Mouse (Mus musculus) G1E (cell line): ENCODE results near the gene Kdm2b. TPM values are rescaled to one million over a fixed set of nuclear protein-coding genes. Genes with fewer than 3 reads are reported as not detected.

Source experiments
- ATAC-seq: 2 replicates; pipeline ENCODE4 v1.8.0; 2016; ENCODE audit warnings: mild to moderate bottlenecking; ENCODE audit not compliant: insufficient number of reproducible peaks, poor library complexity, low FRiP score, severe bottlenecking; ENCODE audit errors: extremely low read depth
- DNase-seq: peaks from one replicate; pipeline ENCODE4 v3.0.0; 2012; ENCODE audit warnings: low spot score
- H3K27me3 ChIP-seq: 2 replicates; pipeline ENCODE4 v1.6.1; 2012; ENCODE audit warnings: mild to moderate bottlenecking, low read length, inconsistent platforms; ENCODE audit not compliant: insufficient read depth
- H3K36me3 ChIP-seq: replicated peaks from 2 replicates; pipeline ENCODE3; 2012; ENCODE audit warnings: mild to moderate bottlenecking, inconsistent platforms
- H3K4me1 ChIP-seq: 2 replicates; pipeline ENCODE4 v1.6.1; 2012; ENCODE audit warnings: low read depth, low read length, inconsistent platforms, mixed read lengths; ENCODE audit not compliant: insufficient read depth
- H3K4me3 ChIP-seq: 2 replicates; pipeline ENCODE4 v1.5.1; 2012; ENCODE audit warnings: low read depth, mild to moderate bottlenecking, inconsistent platforms, low read length, moderate library complexity, mixed read lengths
- H3K9me3 ChIP-seq: replicated peaks from 2 replicates; pipeline ENCODE4 v1.6.1; 2012; ENCODE audit warnings: inconsistent platforms
- CTCF ChIP-seq: IDR thresholded peaks from 2 replicates; pipeline ENCODE4 v1.5.1; 2012; ENCODE audit warnings: low read depth, low read length, inconsistent platforms, mixed read lengths
- GATA1 ChIP-seq: IDR thresholded peaks from 2 replicates; pipeline ENCODE4 v1.6.1; 2012; ENCODE audit warnings: borderline replicate concordance, low read length, inconsistent platforms, mixed read lengths
- GATA2 ChIP-seq: IDR thresholded peaks from 2 replicates; pipeline ENCODE4 v1.6.1; 2012; ENCODE audit warnings: low read depth, low read length, inconsistent platforms, borderline replicate concordance
- POLR2AphosphoS5 ChIP-seq: IDR thresholded peaks from 2 replicates; pipeline ENCODE4 v1.6.1; 2012; ENCODE audit warnings: low read depth, low read length, inconsistent platforms; ENCODE audit not compliant: insufficient replicate concordance
- TAL1 ChIP-seq: conservative IDR thresholded peaks from 2 replicates; pipeline ENCODE4 v1.6.1; 2012; ENCODE audit warnings: low read depth, low read length, inconsistent platforms, mixed read lengths
- polyA plus RNA-seq: library from polyadenylated mRNA; stranded (reverse); fragments of >175 nt; gene quantifications from 2 replicates; pipeline ENCODE4 v1.2.3, GENCODE M21; 2012
- total RNA-seq, 2 experiments: library from RNA; stranded (forward) in 1 of 2; stranded (reverse) in 1 of 2; fragments of 200-1000 nt in 1 of 2; fragments of >200 nt in 1 of 2; fragmentation: Nextera tagmentation in 1 of 2; gene quantifications; 2 replicates each; pipeline ENCODE4 v1.2.3; 2014 to 2017

Kdm2b gene
- total and polyA plus RNA-seq, 3 experiments = 17.5 to 38.4 (median 27.0) TPM

DNA sequence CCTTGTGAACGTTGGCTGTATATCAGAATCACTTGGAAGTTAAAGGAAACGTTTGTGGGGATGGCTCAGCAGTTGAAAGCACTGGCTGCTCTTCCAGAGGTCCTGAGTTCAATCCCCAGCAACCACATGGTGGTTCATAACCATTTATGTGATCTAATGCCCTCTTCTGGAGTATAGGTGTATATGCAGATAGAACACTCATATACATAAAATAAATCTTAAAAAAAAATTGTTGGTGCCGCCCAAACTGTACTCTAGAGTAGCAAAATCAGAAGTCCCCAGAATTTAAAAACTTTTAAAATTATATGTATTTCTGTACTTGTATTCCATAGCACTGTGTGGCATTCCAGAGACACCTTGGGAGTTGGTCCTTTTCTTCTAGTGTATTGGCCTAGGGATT is 133.8 kb downstream of the Kdm2b start:
- Histone ChIP-seq H3K4me1 (peaks cover 11% of the 10 kb centered on the region), H3K9me3 (no peaks in the 10 kb centered on the region), H3K27me3 (no peaks in the 10 kb centered on the region), H3K36me3 (peaks cover 31% of the 10 kb centered on the region), H3K4me3 (no peak overlapping the region)
- DNase-seq (no peak), ATAC-seq (no peak)
- TF ChIP-seq TAL1 (no peak), POLR2AphosphoS5 (no peak), GATA1 (no peak), GATA2 (no peak), CTCF (no peak)

DNA sequence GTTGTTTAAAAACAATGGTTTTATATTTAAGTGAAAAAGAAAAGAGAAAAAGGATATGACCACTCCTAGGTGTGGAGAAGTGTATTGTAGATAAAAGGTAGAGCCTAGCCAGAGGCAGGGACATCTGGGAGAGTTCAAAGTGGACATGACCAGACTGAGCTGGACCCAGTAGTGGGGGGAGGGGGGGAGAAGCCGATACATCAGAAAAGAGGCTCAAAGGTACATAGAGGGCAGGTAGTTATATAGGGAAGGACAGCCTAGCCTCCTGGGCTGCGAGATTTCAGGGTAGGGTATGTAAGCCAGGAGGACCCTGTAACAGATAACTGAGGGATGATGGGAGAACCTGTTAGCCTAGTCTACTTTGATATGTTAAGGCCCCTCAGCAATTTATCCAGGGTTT is 137.0 kb downstream of the Kdm2b start:
- Histone ChIP-seq H3K36me3 (peaks cover 27% of the 10 kb centered on the region), H3K4me1 (peaks cover 27% of the 10 kb centered on the region), H3K4me3 (no peak overlapping the region), H3K27me3 (no peaks in the 10 kb centered on the region), H3K9me3 (no peaks in the 10 kb centered on the region)
- ATAC-seq = no peak
- no peak for DNase-seq
- TF ChIP-seq GATA1 (no peak), GATA2 (no peak), POLR2AphosphoS5 (no peak), CTCF (no peak), TAL1 (no peak)

- H3K9me3 ChIP-seq = no peaks in the 10 kb centered on the region
- peak overlapping the region; percentile 85 for H3K4me3 ChIP-seq
- no peak for TF ChIP-seq CTCF
- H3K4me1 ChIP-seq = peaks cover 27% of the 10 kb centered on the region
- peaks cover 12% of the 10 kb centered on the region for H3K36me3 ChIP-seq
- peak; percentile 54 for DNase-seq
- ATAC-seq = no peak
- no peaks in the 10 kb centered on the region for H3K27me3 ChIP-seq
Observed at GRCm38 (mm10) chr5:122850319-122851002, 139.2 kb downstream of the Kdm2b start.

- TF ChIP-seq POLR2AphosphoS5 (no peak), TAL1 (no peak), CTCF (no peak), GATA1 (no peak), GATA2 (no peak)
- peaks cover 9% of the 10 kb centered on the region for H3K36me3 ChIP-seq
- ATAC-seq (peak; percentile 99), DNase-seq (peak; percentile 97)
- H3K9me3 ChIP-seq = no peaks in the 10 kb centered on the region
- H3K27me3 ChIP-seq = no peaks in the 10 kb centered on the region
- H3K4me3 ChIP-seq = peak within 1 kb of the TSS; percentile 85
- peaks cover 27% of the 10 kb centered on the region for H3K4me1 ChIP-seq
Observed at GRCm38 (mm10) chr5:122849521-122850318, 139.9 kb downstream of the Kdm2b start, which contains the start of gene Rnf34. Rnf34 (plus strand) TSS chr5:122850048.

DNA sequence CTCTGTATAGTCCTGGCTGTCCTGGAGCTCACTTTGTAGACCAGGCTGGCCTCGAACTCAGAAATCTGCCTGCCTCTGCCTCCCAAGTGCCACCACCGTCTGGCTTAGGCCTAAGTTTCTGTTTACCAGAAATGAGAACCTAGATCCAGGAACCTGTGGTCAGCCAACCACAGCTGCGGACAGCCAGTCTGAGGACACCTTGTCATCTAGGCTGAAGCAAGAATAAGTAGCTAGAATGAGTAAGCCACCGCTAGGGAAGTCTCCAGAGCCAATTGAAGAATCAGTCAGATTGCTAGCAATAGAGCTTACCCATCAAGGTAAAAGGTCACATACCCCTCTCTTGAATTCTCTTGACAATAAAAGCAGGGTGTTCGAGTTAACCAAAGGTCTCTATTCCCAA is 145.8 kb downstream of the Kdm2b start:
- peaks cover 5% of the 10 kb centered on the region for H3K4me1 ChIP-seq
- TF ChIP-seq TAL1 (no peak), POLR2AphosphoS5 (no peak), GATA1 (no peak), GATA2 (no peak)
- no peak overlapping the region for H3K4me3 ChIP-seq
- H3K9me3 ChIP-seq = no peaks in the 10 kb centered on the region
- H3K36me3 ChIP-seq = no peaks in the 10 kb centered on the region
- 0 out of 2 replicates have a peak, but pooled peaks cover 6% of the 10 kb centered on the region for H3K27me3 ChIP-seq
- DNase-seq (no peak), ATAC-seq (no peak)

- DNase-seq (no peak), ATAC-seq (no peak)
- Histone ChIP-seq H3K36me3 (no peaks in the 10 kb centered on the region), H3K27me3 (0 out of 2 replicates have a peak, but pooled peaks cover 6% of the 10 kb centered on the region), H3K4me3 (no peak overlapping the region), H3K4me1 (no peaks in the 10 kb centered on the region), H3K9me3 (no peaks in the 10 kb centered on the region)
- TF ChIP-seq GATA1 (no peak), CTCF (no peak), TAL1 (no peak), POLR2AphosphoS5 (no peak), GATA2 (no peak)
Observed at GRCm38 (mm10) chr5:122841126-122841525, 148.5 kb downstream of the Kdm2b start.

DNA sequence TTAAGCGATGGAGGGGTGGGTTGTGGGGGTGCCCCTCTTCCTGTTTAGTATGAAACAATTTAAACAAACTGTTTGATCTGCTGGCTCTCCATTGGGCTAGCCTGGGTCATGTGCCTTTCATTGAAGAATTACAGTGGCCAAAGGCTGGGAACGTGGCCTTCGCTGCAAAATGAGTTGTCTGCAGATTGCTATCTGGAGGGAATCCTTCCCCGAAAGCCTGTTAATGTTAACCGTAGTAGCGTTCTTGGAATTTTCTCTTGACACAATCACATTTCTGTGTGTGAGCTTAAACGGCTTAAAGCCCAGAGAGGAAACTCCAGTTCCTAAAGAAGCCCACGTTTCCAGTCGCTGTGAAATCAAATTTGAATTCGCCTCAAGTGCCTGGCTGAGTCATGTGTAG is 156.6 kb downstream of the Kdm2b start:
- ATAC-seq (no peak), DNase-seq (no peak)
- TF ChIP-seq POLR2AphosphoS5 (no peak), GATA2 (no peak), GATA1 (no peak), TAL1 (no peak), CTCF (no peak)
- H3K27me3 ChIP-seq = no peaks in the 10 kb centered on the region
- H3K9me3 ChIP-seq = no peaks in the 10 kb centered on the region
- no peaks in the 10 kb centered on the region for H3K36me3 ChIP-seq
- no peaks in the 10 kb centered on the region for H3K4me1 ChIP-seq
- no peak overlapping the region for H3K4me3 ChIP-seq
